In the genomic region with DNA sequence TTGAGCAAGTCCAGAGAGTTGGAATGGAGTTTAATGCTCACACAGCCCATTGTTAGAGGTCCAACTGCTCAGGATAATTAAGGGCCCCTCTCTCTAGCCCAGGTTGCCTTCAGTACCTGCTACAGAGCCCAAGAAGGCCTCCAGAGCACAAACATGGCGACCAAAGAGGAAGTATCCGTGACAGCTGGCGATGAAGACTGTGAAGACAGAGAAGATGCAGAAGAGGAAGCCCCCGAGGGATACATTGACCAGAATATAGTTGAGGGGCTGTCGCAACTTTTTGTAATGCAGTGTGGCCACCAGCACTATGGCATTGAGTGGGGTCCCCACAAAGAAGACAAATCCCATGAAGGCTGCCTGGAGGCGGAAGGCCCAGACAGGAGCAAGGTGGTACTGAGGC, we compare ENCODE assay signal across 28 mouse cellular contexts. TPM values are rescaled to one million over a fixed set of nuclear protein-coding genes. Genes with fewer than 3 reads are reported as not detected.
"Had no signal": no experiment of that assay in that cellular context is flagged by ENCODE, and none has a peak within 500 bp of the region (broad histone marks: within the 10 kb centered on the region; RNA-seq: fewer than 3 reads in every experiment).

No protein-coding gene starts in this region.

- DNase-seq: cerebellum, adult 8-10 months; cerebellum, adult 9-10 months; cerebellum, adult 9-11 months; cerebellum, postnatal 10 days; cerebellum, postnatal 14 days; cerebellum, postnatal 25 days; cerebellum, postnatal 36 days; embryo, embryonic 11 days; forebrain, postnatal 0 days; gastrocnemius, adult 2 months; gastrocnemius, postnatal 10 days; gastrocnemius, postnatal 14 days; gastrocnemius, postnatal 25 days; gastrocnemius, postnatal 36 days; heart, adult 18-20 months; heart, adult 2 months had no signal

- H3K27ac ChIP-seq: embryonic facial prominence, embryonic 10.5 days; embryonic facial prominence, embryonic 12.5 days; embryonic facial prominence, embryonic 13.5 days; embryonic facial prominence, embryonic 15.5 days; forebrain, embryonic 10.5 days; forebrain, embryonic 12.5 days; forebrain, embryonic 13.5 days; forebrain, embryonic 15.5 days; gastrocnemius, adult 2 months; heart, adult 2 months had no signal

- H3K9me3 ChIP-seq: embryonic facial prominence, embryonic 10.5 days; embryonic facial prominence, embryonic 12.5 days; embryonic facial prominence, embryonic 13.5 days; embryonic facial prominence, embryonic 15.5 days; forebrain, embryonic 10.5 days; forebrain, embryonic 12.5 days; forebrain, embryonic 13.5 days; forebrain, embryonic 15.5 days had no signal

- ATAC-seq: forebrain, embryonic 13.5 days; forebrain, embryonic 14.5 days; forebrain, embryonic 15.5 days; forebrain, embryonic 16.5 days; forebrain, postnatal 0 days had no signal

- H3K4me2 ChIP-seq: embryonic facial prominence, embryonic 12.5 days; embryonic facial prominence, embryonic 13.5 days; embryonic facial prominence, embryonic 15.5 days; forebrain, embryonic 12.5 days; forebrain, embryonic 13.5 days; forebrain, embryonic 15.5 days had no signal

- H3K27me3 ChIP-seq: embryonic facial prominence, embryonic 12.5 days; embryonic facial prominence, embryonic 13.5 days; embryonic facial prominence, embryonic 15.5 days; forebrain, embryonic 12.5 days; forebrain, embryonic 13.5 days; forebrain, embryonic 15.5 days had no signal

- H3K4me1 ChIP-seq: embryonic facial prominence, embryonic 10.5 days; embryonic facial prominence, embryonic 12.5 days; embryonic facial prominence, embryonic 13.5 days; embryonic facial prominence, embryonic 15.5 days; forebrain, embryonic 12.5 days; forebrain, embryonic 13.5 days; forebrain, embryonic 15.5 days had no signal

- H3K4me3 ChIP-seq: embryonic facial prominence, embryonic 10.5 days; embryonic facial prominence, embryonic 12.5 days; embryonic facial prominence, embryonic 13.5 days; embryonic facial prominence, embryonic 15.5 days; erythroblast, embryonic 14.5 days; forebrain, embryonic 10.5 days; forebrain, embryonic 12.5 days; forebrain, embryonic 13.5 days; forebrain, embryonic 15.5 days; gastrocnemius, adult 2 months; heart, adult 2 months had no signal

- H3K9ac ChIP-seq: embryonic facial prominence, embryonic 12.5 days; embryonic facial prominence, embryonic 13.5 days; embryonic facial prominence, embryonic 15.5 days; forebrain, embryonic 12.5 days; forebrain, embryonic 13.5 days; forebrain, embryonic 15.5 days; forebrain, postnatal 0 days had no signal

RNA-seq across cellular contexts. Expression of a gene that starts 8.3 kb away (rescaled TPM):
- total RNA-seq: common myeloid progenitor, adult 5-6 weeks; heart, adult 18-20 months; heart, adult 2 months had no signal
- polyA plus RNA-seq: erythroblast, embryonic 14.5 days; heart, adult 2 months had no signal

RNA-seq across cellular contexts. Expression of a gene that starts 16.2 kb away (rescaled TPM):
- total RNA-seq: common myeloid progenitor, adult 5-6 weeks had no signal
- polyA plus RNA-seq: erythroblast, embryonic 14.5 days had no signal

RNA-seq across cellular contexts. Expression of a gene that starts 53.1 kb away (rescaled TPM):
- total RNA-seq: common myeloid progenitor, adult 5-6 weeks had no signal
- polyA plus RNA-seq: erythroblast, embryonic 14.5 days had no signal
